Mouse (Mus musculus) stomach, postnatal 0 days (tissue): ENCODE measurements around the gene Ckap2. TPM values are rescaled to one million over a fixed set of nuclear protein-coding genes. Genes with fewer than 3 reads are reported as not detected.

Source experiments
- ATAC-seq: fragments of 200-750 bp; cut with Nextera tagmentation; 2 replicates; pipeline ENCODE4 v1.8.0; 2017; ENCODE audit not compliant: low FRiP score, low TSS enrichment
- DNase-seq: peaks from one replicate; pipeline ENCODE4 v3.0.0-alpha.2; 2016; ENCODE audit warnings: low spot score
- H3K27ac ChIP-seq: fragments of 300-500 bp; sonication (generic); replicated peaks from 2 replicates; pipeline ENCODE4 v1.5.1; 2014; ENCODE audit warnings: mild to moderate bottlenecking, control low read depth
- H3K27me3 ChIP-seq: fragments of 300-500 bp; sonication (generic); 2 replicates; pipeline ENCODE4 v1.6.1; 2014; ENCODE audit warnings: low read length; ENCODE audit not compliant: control insufficient read depth, insufficient read depth
- H3K36me3 ChIP-seq: fragments of 300-500 bp; sonication (generic); 2 replicates; pipeline ENCODE4 v1.6.1; 2014; ENCODE audit warnings: low read length, mixed read lengths; ENCODE audit not compliant: control insufficient read depth, insufficient read depth
- H3K4me1 ChIP-seq: fragments of 300-500 bp; sonication (generic); replicated peaks from 2 replicates; pipeline ENCODE4 v1.6.1; 2014; ENCODE audit warnings: antibody characterized with exemption; ENCODE audit not compliant: control insufficient read depth, insufficient read depth
- H3K4me2 ChIP-seq: fragments of 300-500 bp; sonication (generic); replicated peaks from 2 replicates; pipeline ENCODE4 v1.6.1; 2014; ENCODE audit warnings: low read depth, mild to moderate bottlenecking, control low read depth, moderate library complexity
- H3K4me3 ChIP-seq: fragments of 300-500 bp; sonication (generic); 2 replicates; pipeline ENCODE4 v1.5.1; 2014; ENCODE audit warnings: low read depth, low read length, control low read depth
- H3K9ac ChIP-seq: fragments of 300-500 bp; sonication (generic); 2 replicates; pipeline ENCODE4 v1.6.1; 2014; ENCODE audit warnings: mild to moderate bottlenecking, low read length, control low read depth, mixed read lengths
- H3K9me3 ChIP-seq: fragments of 300-500 bp; sonication (generic); 2 replicates; pipeline ENCODE4 v1.6.1; 2016; ENCODE audit warnings: low read length; ENCODE audit not compliant: control insufficient read depth
- CTCF ChIP-seq: IDR thresholded peaks from 2 replicates; pipeline ENCODE4 v1.5.1; 2016; ENCODE audit warnings: antibody characterized with exemption, low read depth, mild to moderate bottlenecking, moderate library complexity
- EP300 ChIP-seq: optimal IDR thresholded peaks from 2 replicates; pipeline ENCODE3; 2016; ENCODE audit warnings: antibody characterized with exemption
- WGBS: fragments of 180-500 bp; shearing (Covaris S2); extraction: QIAGEN DNeasy Blood & Tissue Kit; methylation state at CpG from one replicate; pipeline ENCODE4 v1.1.7; 2014; 5-methylcytosine and 5-hydroxymethylcytosine counted together
- polyA plus RNA-seq: library from polyadenylated mRNA; unstranded; fragments of >200 nt; fragmentation: Nextera tagmentation; extraction: Ambion mirVana; gene quantifications from 2 replicates; pipeline ENCODE4 v1.2.1, GENCODE M21; 2015

Ckap2 gene
- polyA plus RNA-seq, 1 experiment from 2014 or later, result 17.0 TPM

DNA sequence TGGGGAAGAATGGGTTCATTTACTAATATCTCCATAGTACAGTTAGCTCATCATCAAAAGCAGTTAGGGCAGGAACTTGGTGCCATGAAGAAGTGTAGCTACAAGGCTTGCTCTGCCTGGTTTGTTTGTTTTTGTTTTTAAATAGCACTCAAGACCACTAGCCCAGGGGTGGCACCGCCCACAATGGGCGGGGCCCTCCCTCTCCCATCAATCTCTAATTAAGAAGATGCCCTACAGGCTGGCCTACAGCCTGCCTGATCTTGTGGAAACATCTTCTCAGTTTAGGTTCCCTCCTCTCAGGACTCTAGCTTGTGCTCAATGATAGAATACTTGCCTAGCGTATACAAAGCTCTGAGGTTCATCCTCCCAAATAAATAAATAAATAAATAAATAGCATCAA is 735 bp downstream of the Ckap2 start:
- peak overlapping the region; percentile 68 for H3K9ac ChIP-seq
- WGBS, result 3% methylated on average over 3 of the region's 3 CpGs
- peak; percentile 24 for DNase-seq
- H3K27me3 ChIP-seq, result no peaks in the 10 kb centered on the region
- H3K4me1 ChIP-seq, result no peaks in the 10 kb centered on the region; the same call in 1 of the 2 replicates
- no peaks in the 10 kb centered on the region for H3K36me3 ChIP-seq
- ATAC-seq, result 0 out of 2 replicates have a peak, but pooled peaks have one; percentile 13
- no peaks in the 10 kb centered on the region for H3K9me3 ChIP-seq
- no peak overlapping the region for H3K27ac ChIP-seq
- H3K4me2 ChIP-seq, result peak overlapping the region; percentile 87
- peak overlapping the region; percentile 82 for H3K4me3 ChIP-seq
- TF ChIP-seq CTCF, result no peak
- no peak for TF ChIP-seq EP300

DNA sequence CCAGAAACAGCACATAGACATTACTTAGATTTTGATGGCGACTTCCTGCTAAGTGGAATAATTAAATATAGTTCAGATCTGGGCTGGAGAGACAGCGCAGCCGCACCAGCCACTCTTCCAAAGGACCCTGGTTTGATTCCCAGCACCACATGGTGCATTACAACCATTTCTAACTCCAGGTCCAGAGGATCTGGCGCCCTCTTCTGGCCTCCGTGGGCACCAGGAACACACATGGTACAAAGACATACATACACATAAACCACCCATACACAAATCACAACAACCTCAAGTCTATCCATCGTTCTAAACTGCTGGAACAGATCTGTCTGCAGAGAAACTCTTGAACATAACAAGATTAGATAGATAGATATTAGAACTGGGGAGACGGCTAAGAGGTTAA is 9.7 kb downstream of the Ckap2 start:
- Histone ChIP-seq H3K27me3 (no peaks in the 10 kb centered on the region), H3K9me3 (no peaks in the 10 kb centered on the region), H3K4me1 (no peaks in the 10 kb centered on the region), H3K9ac (no peak overlapping the region), H3K4me2 (no peak overlapping the region), H3K27ac (no peak overlapping the region), H3K4me3 (no peak overlapping the region), H3K36me3 (peaks cover 4% of the 10 kb centered on the region)
- DNase-seq, result no peak
- ATAC-seq, result no peak
- TF ChIP-seq EP300 (no peak), CTCF (0 out of 2 replicates have a peak, but pooled peaks have one; percentile 12)
- 98% methylated on average over 7 of the region's 7 CpGs for WGBS

DNA sequence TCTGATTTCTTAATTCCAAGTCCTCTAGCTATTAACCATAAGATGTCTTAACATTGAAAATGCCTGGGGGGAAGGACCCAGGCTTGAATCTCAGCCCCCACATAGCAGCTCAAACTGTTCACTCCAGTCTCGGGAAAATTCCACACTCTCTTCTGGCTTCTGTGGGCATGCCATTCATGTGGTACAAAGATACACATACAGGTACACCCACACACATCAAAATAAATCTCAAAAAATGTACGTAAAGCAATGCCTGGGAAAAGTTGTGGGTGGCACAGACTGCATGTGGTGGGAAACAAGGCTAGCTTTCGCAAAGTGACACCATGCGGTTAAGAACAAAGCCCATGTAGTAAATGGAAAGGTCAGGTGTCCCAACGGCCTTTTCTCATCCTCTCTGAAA is 16.5 kb downstream of the Ckap2 start:
- H3K4me3 ChIP-seq, result no peak overlapping the region
- H3K9ac ChIP-seq, result no peak overlapping the region
- TF ChIP-seq EP300, result no peak
- no peak for TF ChIP-seq CTCF
- WGBS, result 93% methylated on average over 5 of the region's 5 CpGs
- no peak for DNase-seq
- no peak overlapping the region for H3K27ac ChIP-seq
- no peaks in the 10 kb centered on the region for H3K9me3 ChIP-seq
- no peak for ATAC-seq
- H3K27me3 ChIP-seq, result no peaks in the 10 kb centered on the region
- no peak overlapping the region for H3K4me2 ChIP-seq
- H3K36me3 ChIP-seq, result peaks cover 5% of the 10 kb centered on the region; the same call in 1 of the 2 replicates
- no peaks in the 10 kb centered on the region for H3K4me1 ChIP-seq

DNA sequence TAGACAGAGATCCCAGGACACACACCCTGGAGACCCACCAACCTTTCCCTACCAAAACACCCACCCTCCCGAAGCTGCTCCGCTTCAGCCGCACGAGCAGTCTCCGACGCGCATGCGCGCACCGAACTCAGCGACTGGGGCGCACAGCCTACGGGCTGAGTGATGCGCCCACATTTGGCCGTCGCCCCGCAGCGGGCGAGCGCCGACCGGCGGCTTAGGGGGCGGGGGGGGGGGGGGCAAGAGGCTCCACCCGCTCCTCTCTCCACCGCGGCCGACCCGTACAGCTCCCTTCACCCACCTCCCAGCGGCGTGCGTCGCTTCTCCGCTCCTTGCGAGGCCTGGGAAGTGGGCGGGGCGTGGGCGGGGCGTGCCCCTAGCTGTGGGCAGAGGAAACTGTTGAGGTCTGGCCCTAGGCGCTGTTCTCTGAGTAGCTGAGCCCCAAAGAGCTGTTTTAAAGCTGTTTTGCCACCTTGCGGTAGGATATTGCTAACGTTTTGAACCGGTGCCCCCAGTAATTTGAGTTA is 19.5 kb downstream of the Ckap2 start, which contains the start of gene Nek3:
Nek3 (minus strand) TSS at position 356 of the 524 bp plus-strand sequence.
- H3K4me3 ChIP-seq, result peak within 1 kb of the TSS; percentile 61
- peak; percentile 97 for DNase-seq
- no peaks in the 10 kb centered on the region for H3K27me3 ChIP-seq
- no peaks in the 10 kb centered on the region for H3K4me1 ChIP-seq
- H3K9me3 ChIP-seq, result no peaks in the 10 kb centered on the region
- peak within 1 kb of the TSS; percentile 69 for H3K27ac ChIP-seq
- ATAC-seq, result peak; percentile 99
- H3K36me3 ChIP-seq, result peaks cover 5% of the 10 kb centered on the region; the same call in 1 of the 2 replicates
- H3K4me2 ChIP-seq, result peak within 1 kb of the TSS; percentile 59
- WGBS, result 0% methylated on average over 39 of the region's 43 CpGs
- TF ChIP-seq CTCF (peak; percentile 81), EP300 (no peak)
- peak within 1 kb of the TSS; percentile 61 for H3K9ac ChIP-seq

- no peak for TF ChIP-seq EP300
- WGBS, result 45% methylated on average over 9 of the region's 10 CpGs
- no peaks in the 10 kb centered on the region for H3K4me1 ChIP-seq
- H3K27ac ChIP-seq, result peak overlapping the region; percentile 69; the same call in 1 of the 2 replicates
- H3K9ac ChIP-seq, result peak overlapping the region; percentile 61
- H3K27me3 ChIP-seq, result no peaks in the 10 kb centered on the region
- H3K36me3 ChIP-seq, result peaks cover 5% of the 10 kb centered on the region; the same call in 1 of the 2 replicates
- H3K9me3 ChIP-seq, result no peaks in the 10 kb centered on the region
- DNase-seq, result no peak
- H3K4me2 ChIP-seq, result peak overlapping the region; percentile 59
- peak; percentile 39 for ATAC-seq
- H3K4me3 ChIP-seq, result peak overlapping the region; percentile 61
Observed at GRCm38 (mm10) chr8:22165251-22166079, 20.2 kb downstream of the Ckap2 start.

DNA sequence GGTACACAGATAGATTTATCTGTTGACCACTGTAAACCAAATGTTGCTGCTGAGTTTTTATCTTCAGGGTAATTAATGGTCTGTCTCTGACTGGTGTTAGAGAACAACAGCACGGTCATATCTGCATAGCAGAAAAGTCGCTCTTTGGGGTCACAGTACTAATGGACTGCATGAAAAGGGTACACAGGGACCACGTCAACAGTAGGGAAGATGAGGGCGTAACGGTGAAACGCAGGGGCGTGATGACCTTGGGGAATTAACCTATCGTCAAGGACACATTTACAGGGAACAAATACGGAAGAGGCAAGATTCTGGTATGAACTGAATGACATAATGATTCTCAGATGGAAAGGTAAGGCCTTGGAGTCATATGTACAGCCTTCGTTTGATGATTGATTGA is 21.2 kb downstream of the Ckap2 start:
- 84% methylated on average over 10 of the region's 10 CpGs for WGBS
- Histone ChIP-seq H3K27ac (no peak overlapping the region), H3K27me3 (no peaks in the 10 kb centered on the region), H3K4me2 (no peak overlapping the region), H3K36me3 (peaks cover 5% of the 10 kb centered on the region; the same call in 1 of the 2 replicates), H3K4me3 (no peak overlapping the region), H3K9ac (no peak overlapping the region), H3K9me3 (no peaks in the 10 kb centered on the region), H3K4me1 (no peaks in the 10 kb centered on the region)
- DNase-seq (no peak), ATAC-seq (no peak)
- TF ChIP-seq CTCF (no peak), EP300 (no peak)
